Mouse (Mus musculus): ENCODE results near the gene St6galnac3. TPM values are rescaled to one million over a fixed set of nuclear protein-coding genes. Genes with fewer than 3 reads are reported as not detected.

Gene St6galnac3
- polyA plus RNA-seq, 1 experiment = 15.6 TPM

DNA sequence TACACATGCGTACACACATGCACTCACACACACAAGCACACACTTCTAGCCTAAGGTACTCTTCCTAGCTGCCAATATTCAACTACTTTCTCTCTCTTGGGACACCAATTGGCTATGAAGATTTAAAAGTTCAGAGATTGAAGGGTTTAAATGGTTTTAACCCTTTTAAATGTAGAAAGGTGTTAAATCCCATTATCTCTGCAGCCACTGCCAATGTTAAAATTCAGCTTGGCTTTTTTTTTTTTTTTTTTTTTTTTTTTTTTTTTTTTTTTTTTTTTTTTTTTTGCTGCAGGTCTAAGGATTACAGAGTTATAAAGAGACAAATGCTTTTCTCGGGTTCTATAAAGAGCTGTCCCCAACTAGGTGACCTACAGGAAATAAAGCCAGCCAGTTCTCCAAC, 216.4 kb downstream of the St6galnac3 start:
- DNase-seq (ENCODE audit: low read depth) = no peak
- TF ChIP-seq POLR2A (IDR thresholded peaks at IDR 0.05; ENCODE audit: borderline replicate concordance, extremely low read depth, insufficient read depth, insufficient read length, poor library complexity, severe bottlenecking) = no peak
- TF ChIP-seq CTCF (IDR thresholded peaks at IDR 0.05; ENCODE audit: borderline replicate concordance, extremely low read depth, insufficient read depth, insufficient read length) = no peak

DNA sequence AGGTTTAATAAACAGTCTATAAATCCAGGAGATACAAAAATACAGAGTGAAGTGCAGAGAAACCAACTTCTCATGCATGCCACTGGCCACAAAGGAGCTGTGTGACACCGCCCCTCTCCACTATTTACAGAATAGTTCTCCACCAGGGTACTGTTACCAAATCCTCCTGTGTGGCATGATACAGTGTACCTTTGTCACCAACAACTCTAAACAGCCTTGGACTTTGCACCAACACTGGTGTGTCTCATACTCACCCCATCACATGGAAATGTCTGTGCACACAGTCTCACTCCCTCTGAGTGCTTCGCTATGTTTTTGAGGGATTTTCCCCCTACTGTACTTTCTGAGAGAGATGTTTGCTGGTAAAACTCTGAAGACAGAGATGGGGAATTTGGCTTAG, 217.4 kb downstream of the St6galnac3 start:
- TF ChIP-seq CTCF (IDR thresholded peaks at IDR 0.05; ENCODE audit: borderline replicate concordance, extremely low read depth, insufficient read depth, insufficient read length) (no peak), POLR2A (IDR thresholded peaks at IDR 0.05; ENCODE audit: borderline replicate concordance, extremely low read depth, insufficient read depth, insufficient read length, poor library complexity, severe bottlenecking) (no peak)
- no peak for DNase-seq (ENCODE audit: low read depth)

DNA sequence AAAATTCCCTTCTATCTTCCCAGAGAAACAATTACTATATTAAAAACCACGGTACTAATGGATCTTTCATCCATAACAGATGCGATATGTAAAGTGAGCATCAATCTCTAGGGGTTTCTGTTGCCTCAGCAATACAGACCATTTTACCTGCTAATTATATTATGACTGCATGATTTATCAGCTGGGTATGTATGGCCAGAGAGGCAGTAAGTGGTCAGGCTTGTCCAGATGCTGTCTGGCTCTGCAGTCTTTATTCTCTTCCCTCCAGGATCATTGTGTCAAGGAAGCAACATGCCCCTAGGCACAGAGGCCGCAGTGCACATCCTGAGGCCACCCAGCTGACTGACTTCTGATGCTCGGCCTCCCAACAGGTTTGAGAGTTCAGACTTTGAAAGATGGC, 222.5 kb downstream of the St6galnac3 start:
- no peak for DNase-seq (ENCODE audit: low read depth)
- TF ChIP-seq CTCF (IDR thresholded peaks at IDR 0.05; ENCODE audit: borderline replicate concordance, extremely low read depth, insufficient read depth, insufficient read length) = no peak
- no peak for TF ChIP-seq POLR2A (IDR thresholded peaks at IDR 0.05; ENCODE audit: borderline replicate concordance, extremely low read depth, insufficient read depth, insufficient read length, poor library complexity, severe bottlenecking)

DNA sequence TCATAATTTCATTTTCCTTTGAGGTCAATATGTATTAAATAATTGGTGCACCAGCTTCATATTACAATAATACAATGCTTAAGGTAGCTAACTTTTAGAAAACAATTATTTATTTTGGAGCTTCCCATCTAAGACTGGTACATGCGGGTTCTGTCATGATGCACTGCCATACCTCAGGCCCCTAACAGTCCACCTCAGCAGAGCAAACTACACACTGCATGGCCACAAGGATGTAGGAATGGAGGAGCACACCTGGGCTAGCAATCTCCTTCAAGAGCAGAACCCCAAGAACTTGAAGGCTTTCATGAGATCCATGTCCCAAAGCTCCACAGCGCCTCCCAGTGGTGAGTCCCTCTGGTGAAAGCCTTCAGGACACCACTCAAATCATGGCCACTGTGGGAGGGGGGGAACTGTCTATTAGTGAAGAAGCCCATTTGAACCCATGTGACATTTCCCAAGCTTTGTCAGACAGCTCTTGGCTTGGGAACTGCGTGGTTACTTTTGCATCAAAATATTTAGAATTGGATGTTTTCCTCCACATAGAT, 223.6 kb downstream of the St6galnac3 start:
- TF ChIP-seq CTCF (IDR thresholded peaks at IDR 0.05; ENCODE audit: borderline replicate concordance, extremely low read depth, insufficient read depth, insufficient read length) (peak; percentile 75), POLR2A (IDR thresholded peaks at IDR 0.05; ENCODE audit: borderline replicate concordance, extremely low read depth, insufficient read depth, insufficient read length, poor library complexity, severe bottlenecking) (no peak)

DNA sequence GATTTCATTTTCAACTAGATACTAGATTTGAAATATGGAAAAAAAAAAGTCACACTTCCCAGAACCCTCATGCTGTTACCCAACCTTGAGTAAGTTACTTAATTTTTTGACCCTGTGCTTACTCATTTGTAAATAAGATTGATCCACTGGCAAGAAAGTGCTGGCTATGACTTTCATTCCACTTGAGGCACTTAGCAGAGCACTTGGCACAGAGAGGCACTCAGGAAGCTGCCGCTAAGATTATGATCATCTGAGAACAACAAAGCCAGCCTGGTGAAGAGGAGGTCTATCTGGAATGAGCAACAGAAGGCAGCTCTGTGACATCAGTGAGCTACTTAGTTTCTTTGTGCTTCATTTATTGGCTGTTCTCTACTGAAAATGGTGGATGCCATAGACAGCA, 232.0 kb downstream of the St6galnac3 start:
- TF ChIP-seq CTCF (IDR thresholded peaks at IDR 0.05; ENCODE audit: borderline replicate concordance, extremely low read depth, insufficient read depth, insufficient read length) (no peak), POLR2A (IDR thresholded peaks at IDR 0.05; ENCODE audit: borderline replicate concordance, extremely low read depth, insufficient read depth, insufficient read length, poor library complexity, severe bottlenecking) (no peak)
- peak; percentile 49 for DNase-seq (ENCODE audit: low read depth)

More for the DNA sequence above, 223.6 kb downstream of the St6galnac3 start:
- peak; percentile 78 for DNase-seq (ENCODE audit: low read depth)

DNA sequence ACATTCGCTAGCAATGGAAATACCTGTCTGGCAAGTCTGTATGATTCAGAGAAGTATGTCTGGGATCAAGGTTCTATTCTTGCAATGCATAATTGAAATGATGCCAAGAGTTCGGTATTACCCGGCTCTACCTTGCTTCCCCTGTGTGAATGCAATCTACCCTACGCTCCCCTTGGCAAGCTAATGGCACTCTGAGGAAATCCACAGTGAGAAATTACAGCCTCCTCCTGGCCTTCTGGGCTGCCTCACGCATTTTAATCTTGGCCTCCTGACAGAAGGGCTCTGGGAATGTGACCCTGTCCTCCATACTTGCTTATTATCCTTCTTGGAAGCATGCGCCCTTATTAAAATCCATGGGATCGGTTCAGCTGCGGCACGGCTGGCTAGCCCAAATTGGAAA, 235.3 kb downstream of the St6galnac3 start:
- no peak for TF ChIP-seq POLR2A (IDR thresholded peaks at IDR 0.05; ENCODE audit: borderline replicate concordance, extremely low read depth, insufficient read depth, insufficient read length, poor library complexity, severe bottlenecking)
- TF ChIP-seq CTCF (IDR thresholded peaks at IDR 0.05; ENCODE audit: borderline replicate concordance, extremely low read depth, insufficient read depth, insufficient read length) = no peak
- peak; percentile 74 for DNase-seq (ENCODE audit: low read depth)

DNA sequence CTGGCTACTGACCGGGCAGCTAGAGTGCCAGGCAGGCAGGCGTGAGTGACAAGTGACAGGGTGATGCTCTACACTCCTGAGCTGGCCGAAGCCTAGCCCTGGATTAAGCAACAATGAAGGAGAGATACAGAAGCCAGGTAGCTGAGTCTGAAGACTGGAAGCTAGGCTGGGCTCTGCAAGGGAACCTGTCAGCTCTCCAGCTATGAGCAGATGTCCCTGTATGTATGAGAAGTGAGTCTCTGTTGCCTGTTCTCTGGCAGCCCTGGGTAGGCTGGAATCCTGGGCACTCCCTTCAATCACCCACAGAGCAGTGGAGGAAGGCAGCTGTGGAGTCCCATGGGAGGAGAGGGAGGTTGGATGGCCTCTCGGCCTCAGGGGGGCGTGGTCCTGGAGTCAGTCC, 236.0 kb downstream of the St6galnac3 start:
- no peak for DNase-seq (ENCODE audit: low read depth)
- TF ChIP-seq CTCF (IDR thresholded peaks at IDR 0.05; ENCODE audit: borderline replicate concordance, extremely low read depth, insufficient read depth, insufficient read length) = no peak
- no peak for TF ChIP-seq POLR2A (IDR thresholded peaks at IDR 0.05; ENCODE audit: borderline replicate concordance, extremely low read depth, insufficient read depth, insufficient read length, poor library complexity, severe bottlenecking)

DNA sequence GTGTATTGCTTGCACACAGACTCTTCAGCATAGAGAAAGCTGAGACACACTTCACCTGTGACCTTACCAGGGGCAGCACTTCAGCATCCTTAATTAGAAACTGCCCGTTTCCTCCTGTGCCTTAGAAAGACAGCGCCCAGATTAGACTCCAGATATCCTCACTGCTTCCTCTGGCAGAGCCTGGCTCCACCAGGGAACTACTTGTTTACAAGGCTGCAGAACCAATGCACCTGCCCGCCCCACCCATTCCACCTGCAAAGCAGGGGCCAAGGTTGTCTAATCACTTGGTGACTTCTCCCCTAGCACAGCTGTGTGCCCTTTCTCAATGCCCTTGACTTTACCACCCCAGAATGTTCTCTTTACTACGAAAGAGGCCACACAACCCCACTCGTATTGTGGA, 239.8 kb downstream of the St6galnac3 start:
- TF ChIP-seq POLR2A (IDR thresholded peaks at IDR 0.05; ENCODE audit: borderline replicate concordance, extremely low read depth, insufficient read depth, insufficient read length, poor library complexity, severe bottlenecking) (no peak), CTCF (IDR thresholded peaks at IDR 0.05; ENCODE audit: borderline replicate concordance, extremely low read depth, insufficient read depth, insufficient read length) (no peak)
- no peak for DNase-seq (ENCODE audit: low read depth)

DNA sequence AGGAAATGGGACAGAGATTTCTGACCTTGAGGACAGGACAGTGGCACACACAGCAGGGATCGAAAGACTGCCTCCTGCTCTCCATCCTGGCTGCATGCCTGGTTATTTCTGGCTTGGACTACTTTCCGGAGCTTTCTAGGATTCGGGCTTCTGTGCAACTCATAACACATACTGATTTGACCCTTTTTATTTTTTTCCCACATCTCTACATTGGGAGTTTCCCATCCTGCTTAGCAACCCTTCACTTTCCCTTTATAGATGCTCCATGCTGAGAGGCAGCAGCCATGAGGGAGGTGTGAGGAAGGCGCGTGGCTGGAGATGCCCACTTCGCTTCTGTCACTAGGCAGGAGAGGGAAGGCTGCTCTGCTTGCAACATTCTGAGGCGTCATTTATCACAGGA, 240.3 kb downstream of the St6galnac3 start:
- TF ChIP-seq CTCF (IDR thresholded peaks at IDR 0.05; ENCODE audit: borderline replicate concordance, extremely low read depth, insufficient read depth, insufficient read length) (no peak), POLR2A (IDR thresholded peaks at IDR 0.05; ENCODE audit: borderline replicate concordance, extremely low read depth, insufficient read depth, insufficient read length, poor library complexity, severe bottlenecking) (no peak)
- peak; percentile 49 for DNase-seq (ENCODE audit: low read depth)

DNA sequence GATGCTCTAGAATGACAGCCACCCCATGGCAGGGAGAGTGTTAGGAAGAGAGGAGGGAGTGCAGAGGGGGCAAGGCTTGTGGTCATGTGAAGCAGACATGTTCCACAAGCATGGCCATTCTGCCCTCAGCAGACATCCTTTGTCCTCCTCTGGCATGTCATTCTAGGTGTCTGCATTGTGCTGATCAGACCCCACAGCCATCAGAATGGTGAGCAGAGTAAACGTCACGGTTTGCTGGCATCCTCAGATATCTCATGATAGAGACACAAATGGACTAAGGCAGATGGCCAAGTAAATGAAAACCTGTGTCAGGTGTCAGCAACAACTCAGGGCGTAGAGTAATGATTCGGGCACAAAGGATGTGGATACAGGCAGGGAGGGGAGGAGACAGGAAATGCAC, 241.3 kb downstream of the St6galnac3 start:
- no peak for TF ChIP-seq POLR2A (IDR thresholded peaks at IDR 0.05; ENCODE audit: borderline replicate concordance, extremely low read depth, insufficient read depth, insufficient read length, poor library complexity, severe bottlenecking)
- no peak for TF ChIP-seq CTCF (IDR thresholded peaks at IDR 0.05; ENCODE audit: borderline replicate concordance, extremely low read depth, insufficient read depth, insufficient read length)

DNA sequence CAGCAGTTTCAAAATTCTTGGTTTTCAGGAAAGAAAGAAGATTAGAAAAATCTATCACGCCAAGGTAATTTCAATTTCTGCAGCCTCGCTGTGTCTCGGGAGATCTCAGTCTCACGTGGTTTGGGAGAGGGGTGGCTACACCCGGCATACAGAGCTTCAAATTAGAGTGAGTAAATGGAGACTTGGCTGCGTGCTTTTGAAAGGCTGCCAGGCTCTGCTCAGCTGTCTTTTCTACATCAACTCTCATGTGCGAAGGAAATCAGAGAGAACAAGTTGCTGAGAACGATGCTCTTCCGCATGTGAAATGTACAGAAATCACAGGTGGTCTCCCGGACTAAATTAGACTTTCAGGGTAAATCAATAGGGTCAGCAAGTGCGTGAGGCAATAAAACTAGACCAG, 242.9 kb downstream of the St6galnac3 start:
- DNase-seq (ENCODE audit: low read depth) = peak; percentile 92
- no peak for TF ChIP-seq POLR2A (IDR thresholded peaks at IDR 0.05; ENCODE audit: borderline replicate concordance, extremely low read depth, insufficient read depth, insufficient read length, poor library complexity, severe bottlenecking)
- TF ChIP-seq CTCF (IDR thresholded peaks at IDR 0.05; ENCODE audit: borderline replicate concordance, extremely low read depth, insufficient read depth, insufficient read length) = no peak

More for the DNA sequence above, 241.3 kb downstream of the St6galnac3 start:
- no peak for DNase-seq (ENCODE audit: low read depth)

DNA sequence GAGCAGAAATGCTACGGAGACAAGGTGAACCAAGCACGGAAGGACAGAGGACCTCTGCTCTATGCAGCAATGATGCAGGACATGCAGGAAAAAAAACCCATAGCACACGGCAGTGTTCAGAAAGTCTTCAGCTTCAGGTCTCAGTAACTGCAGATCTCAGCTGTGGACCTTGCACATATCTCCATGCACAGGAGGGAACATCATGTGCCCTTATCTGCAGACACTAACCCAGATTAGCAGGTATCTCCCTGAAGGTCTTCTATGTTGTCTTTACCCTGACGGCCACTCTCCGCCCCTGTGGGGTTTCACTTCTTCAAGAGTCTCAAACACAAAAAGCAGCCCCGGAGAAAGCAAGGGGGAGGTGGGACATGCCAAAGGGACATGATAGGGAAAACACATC, 244.0 kb downstream of the St6galnac3 start:
- no peak for DNase-seq (ENCODE audit: low read depth)
- TF ChIP-seq POLR2A (IDR thresholded peaks at IDR 0.05; ENCODE audit: borderline replicate concordance, extremely low read depth, insufficient read depth, insufficient read length, poor library complexity, severe bottlenecking) (no peak), CTCF (IDR thresholded peaks at IDR 0.05; ENCODE audit: borderline replicate concordance, extremely low read depth, insufficient read depth, insufficient read length) (no peak)
